Mouse (Mus musculus): ENCODE measurements around the gene Shbg.
A peak's percentile ranks its signal among the peaks of the same experiment; 100 is the strongest.
"Not testable (repeated sequence)": the region's sequence is repeated elsewhere in the genome, so short reads cannot be mapped to it uniquely, and the experiment has no call there.

The Shbg gene

GRCm38 (mm10) chr11:69629802-69630201 is 12.1 kb upstream of the Shbg start:
- no peak for DNase-seq (ENCODE audit: low spot score)

- DNase-seq (ENCODE audit: low spot score) = peak; percentile 69
These were observed 10.6 kb upstream of the Shbg start for GRCm38 (mm10) chr11:69628286-69628685.

DNA sequence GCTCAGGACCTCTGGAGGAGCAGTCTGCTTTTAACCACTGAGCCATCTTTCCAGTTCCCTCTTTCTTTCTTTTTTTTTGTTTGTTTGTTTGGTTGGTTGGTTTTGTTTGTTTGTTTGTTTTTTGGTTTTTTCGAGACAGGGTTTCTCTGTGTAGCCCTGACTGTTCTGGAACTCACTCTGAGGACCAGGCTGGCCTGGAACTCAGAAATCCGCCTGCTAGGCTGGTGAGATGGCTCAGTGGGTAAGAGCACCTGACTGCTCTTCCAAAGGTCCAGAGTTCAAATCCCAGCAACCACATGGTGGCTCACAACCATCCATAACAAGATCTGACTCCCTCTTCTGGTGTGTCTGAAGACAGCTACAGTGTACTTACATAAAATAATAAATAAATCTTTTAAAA is 6.6 kb upstream of the Shbg start:
- DNase-seq (ENCODE audit: low spot score) = not testable (repeated sequence)

- DNase-seq (ENCODE audit: low spot score) = no peak
These were observed 5.3 kb upstream of the Shbg start for GRCm38 (mm10) chr11:69623006-69623405.

DNA sequence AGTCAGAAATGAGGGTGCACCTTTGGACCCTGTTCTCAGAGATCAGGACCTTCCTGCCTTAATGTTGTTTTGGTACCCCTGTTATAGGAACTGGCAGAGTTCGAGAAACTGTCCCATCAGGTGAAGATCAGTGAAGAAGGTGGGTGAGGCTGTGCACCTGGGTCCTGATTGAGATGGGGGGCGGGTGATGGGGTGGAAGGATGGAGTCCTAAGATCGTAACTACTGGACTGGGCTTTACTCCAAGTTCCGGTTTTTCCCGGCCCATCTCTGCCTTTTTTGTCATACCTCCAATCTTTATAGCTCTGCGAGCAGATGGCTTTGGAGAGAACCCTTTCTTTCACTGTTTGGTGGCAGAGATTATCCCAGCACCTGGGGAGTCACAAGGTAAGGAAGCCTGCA is 4.7 kb upstream of the Shbg start:
- no peak for DNase-seq (ENCODE audit: low spot score)

GRCm38 (mm10) chr11:69621571-69622268 is 4.0 kb upstream of the Shbg start, which contains the start of gene Sat2:
TSS of gene Sat2 (plus strand) at chr11:69622024.
- DNase-seq (ENCODE audit: low spot score) = no peak

DNA sequence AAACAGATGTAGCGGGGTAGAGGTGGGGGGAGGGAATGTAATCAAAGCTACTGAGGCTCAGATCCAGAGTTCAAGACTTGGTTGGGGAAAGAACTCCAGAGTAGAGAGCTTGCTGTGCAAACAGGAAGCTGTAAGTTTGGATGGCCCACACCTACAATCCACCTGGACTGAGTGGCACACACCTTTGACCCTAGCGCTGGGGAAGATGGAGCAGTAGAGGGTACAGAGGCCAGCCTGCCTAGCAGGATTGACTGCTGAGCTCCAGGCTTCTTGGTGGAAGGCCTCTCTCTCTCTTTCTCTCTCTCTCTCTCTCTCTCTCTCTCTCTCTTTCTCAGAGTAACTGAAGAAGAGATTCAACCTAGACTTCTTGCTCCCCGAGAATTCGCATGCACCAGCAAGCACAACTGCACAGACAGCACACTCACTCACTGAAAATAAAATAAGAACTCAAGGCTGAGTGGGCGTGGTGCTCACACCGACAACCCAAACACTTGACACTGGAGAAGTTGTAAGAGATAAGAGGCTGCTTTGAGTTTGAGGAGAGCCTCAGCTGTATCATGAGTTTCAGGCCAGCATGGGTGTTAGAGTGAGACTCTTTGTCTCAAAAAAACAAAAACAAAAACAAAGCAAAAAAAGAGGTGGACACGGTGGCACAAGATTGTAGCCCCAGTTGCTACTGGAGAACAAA is 2.8 kb upstream of the Shbg start:
- no peak for DNase-seq (ENCODE audit: low spot score)

DNA sequence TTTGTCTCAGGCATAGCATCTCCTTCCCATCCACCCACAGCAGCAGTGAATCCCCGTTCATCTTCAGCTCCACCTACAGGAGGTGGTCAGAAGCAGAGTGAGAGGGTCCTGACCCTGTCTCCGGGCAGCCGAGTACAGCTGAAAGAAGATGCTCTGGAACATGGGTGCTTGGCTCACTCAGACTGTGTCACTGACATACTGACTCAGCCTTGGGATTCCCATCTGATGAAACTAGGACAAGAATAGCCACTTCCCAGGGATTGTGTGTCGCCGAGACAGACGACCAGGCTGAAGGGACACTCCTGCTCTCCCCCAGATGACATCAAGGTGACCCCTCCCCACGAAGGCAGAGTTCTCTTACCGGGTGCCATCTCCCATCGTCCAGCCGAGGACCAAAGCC is 924 bp downstream of the Shbg start:
- no peak for DNase-seq (ENCODE audit: low spot score)

GRCm38 (mm10) chr11:69614257-69614588 is 3.5 kb downstream of the Shbg start:
- not testable (repeated sequence) for DNase-seq (ENCODE audit: low spot score)

- peak; percentile 78 for DNase-seq (ENCODE audit: low spot score)
These were observed 4.0 kb downstream of the Shbg start for GRCm38 (mm10) chr11:69613553-69614256.

DNA sequence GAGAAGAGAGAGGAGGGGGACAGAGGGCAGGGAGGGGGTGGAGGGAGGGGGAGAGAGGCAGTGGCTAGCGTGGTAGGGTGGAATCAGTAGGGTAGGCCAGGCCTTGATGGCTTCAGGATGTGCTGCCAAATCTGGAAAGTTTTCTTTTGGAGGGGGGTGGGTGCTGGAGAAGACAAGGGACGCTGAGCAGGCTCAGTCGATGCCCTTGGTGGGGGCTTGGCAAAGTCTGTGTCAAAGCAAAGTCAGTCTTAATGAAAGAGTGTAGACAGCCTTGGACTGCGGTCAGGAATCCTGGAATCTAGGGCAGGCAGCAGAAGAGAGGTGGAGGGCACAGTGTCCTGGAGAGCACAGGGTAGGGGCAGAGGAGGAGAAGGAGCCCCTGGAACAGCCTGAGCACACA is 6.8 kb downstream of the Shbg start:
- DNase-seq (ENCODE audit: low spot score) = no peak

GRCm38 (mm10) chr11:69609416-69609815 is 8.3 kb downstream of the Shbg start:
- DNase-seq (ENCODE audit: low spot score) = no peak

GRCm38 (mm10) chr11:69608525-69608924 is 9.2 kb downstream of the Shbg start:
- DNase-seq (ENCODE audit: low spot score) = no peak

DNA sequence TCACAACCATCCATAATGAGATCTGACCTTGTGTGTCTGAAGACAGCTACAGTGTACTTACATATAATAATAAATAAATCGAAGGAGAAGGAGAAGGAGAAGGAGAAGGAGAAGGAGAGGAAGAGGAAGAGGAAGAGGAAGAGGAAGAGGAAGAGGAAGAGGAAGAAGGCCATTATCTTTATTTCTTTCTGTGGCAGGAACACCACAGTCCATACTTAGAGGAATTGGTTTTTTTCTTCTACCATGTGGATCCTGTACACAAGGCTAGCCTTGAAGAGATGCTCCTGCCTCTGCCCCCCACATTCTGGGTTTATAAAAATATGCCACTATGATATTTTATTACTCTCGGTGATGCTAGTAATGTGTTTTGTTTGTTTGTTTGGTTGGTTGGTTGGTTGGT is 10.9 kb downstream of the Shbg start:
- no peak for DNase-seq (ENCODE audit: low spot score)

DNA sequence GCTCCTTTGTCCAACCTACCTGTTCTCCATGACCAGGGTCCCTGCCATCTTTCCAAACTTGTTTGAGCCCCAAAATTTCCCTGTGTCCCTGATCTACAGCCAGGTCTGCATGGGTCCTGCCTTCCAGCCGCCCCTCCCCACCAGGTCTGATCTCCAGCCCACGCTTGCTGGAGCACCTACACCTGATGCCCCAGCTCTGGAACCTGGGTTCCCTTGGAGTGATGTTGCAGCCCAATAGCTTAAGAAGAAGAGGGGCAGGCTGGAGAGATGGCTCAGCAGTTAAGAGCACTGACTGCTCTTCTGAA is 11.3 kb downstream of the Shbg start:
- DNase-seq (ENCODE audit: low spot score) = no peak

GRCm38 (mm10) chr11:69605726-69606490 is 11.8 kb downstream of the Shbg start, which contains the start of gene Atp1b2:
TSS of gene Atp1b2 (minus strand) at chr11:69605942.
- DNase-seq (ENCODE audit: low spot score) = no peak

- DNase-seq (ENCODE audit: low spot score) = no peak
These were observed 12.7 kb downstream of the Shbg start for GRCm38 (mm10) chr11:69604795-69605664.

DNA sequence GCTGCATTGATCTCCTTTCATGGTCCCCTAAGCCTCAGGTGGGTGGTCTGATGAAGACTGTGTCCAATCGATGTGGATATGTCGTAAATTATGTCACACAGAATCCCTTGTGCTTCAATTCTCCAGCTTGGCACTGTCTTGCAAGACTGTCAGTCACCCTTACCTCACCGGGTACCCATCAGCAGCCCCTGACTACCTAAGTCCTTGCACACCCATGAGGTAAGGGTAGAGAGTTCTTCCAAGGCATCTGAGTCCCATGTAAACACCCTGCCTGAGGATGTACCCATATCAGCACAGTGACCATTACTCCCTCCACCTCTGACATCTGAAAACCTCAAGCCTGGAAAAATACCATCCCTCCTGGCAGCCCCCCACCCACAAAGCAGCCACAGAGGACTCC is 13.4 kb downstream of the Shbg start:
- no peak for DNase-seq (ENCODE audit: low spot score)

DNA sequence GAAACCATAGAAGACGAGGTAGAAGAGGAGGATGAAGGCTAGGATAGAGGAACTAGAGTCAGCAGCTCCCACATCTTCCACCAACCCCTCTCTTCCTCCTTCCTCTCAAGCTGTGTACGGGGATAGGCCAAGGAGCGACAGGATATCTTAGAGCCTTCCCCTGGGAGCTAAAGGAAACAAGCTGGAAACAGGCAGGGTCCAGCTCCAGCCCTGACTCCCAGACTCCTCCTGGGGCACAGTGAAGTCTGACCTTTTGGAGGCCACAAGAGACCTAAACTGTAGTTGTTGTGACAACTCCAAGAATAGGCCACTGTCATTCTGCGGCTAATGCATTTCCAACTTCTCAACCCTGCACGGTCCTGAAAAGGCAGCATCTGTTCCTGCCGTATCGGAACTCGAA is 14.2 kb downstream of the Shbg start:
- DNase-seq (ENCODE audit: low spot score) = no peak

- DNase-seq (ENCODE audit: low spot score) = no peak
These were observed 15.9 kb downstream of the Shbg start for GRCm38 (mm10) chr11:69601768-69602167.

GRCm38 (mm10) chr11:69600098-69600497 is 17.6 kb downstream of the Shbg start:
- DNase-seq (ENCODE audit: low spot score) = no peak

- no peak for DNase-seq (ENCODE audit: low spot score)
These were observed 18.3 kb downstream of the Shbg start for GRCm38 (mm10) chr11:69599436-69599835.

Data from layer of hippocampus, adult 9-10 months (tissue).